Mouse (Mus musculus) heart, embryonic 11.5 days (tissue): Measurements from ENCODE around the gene Ap5s1. TPM values are rescaled to one million over a fixed set of nuclear protein-coding genes. Genes with fewer than 3 reads are reported as not detected.

Source experiments
- ATAC-seq: fragments of 200-750 bp; cut with Nextera tagmentation; replicated peaks from 2 replicates; pipeline ENCODE4 v1.8.0; 2017; ENCODE audit warnings: moderate library complexity; ENCODE audit not compliant: insufficient number of reproducible peaks, low FRiP score, low TSS enrichment
- H3K27ac ChIP-seq: fragments of 300-500 bp; sonication (generic); 2 replicates; pipeline ENCODE4 v1.5.1; 2014; ENCODE audit warnings: mild to moderate bottlenecking, low read depth, low read length
- H3K27me3 ChIP-seq: fragments of 300-500 bp; sonication (generic); 2 replicates; pipeline ENCODE4 v1.6.1; 2014; ENCODE audit warnings: mild to moderate bottlenecking, low read length, mixed read lengths; ENCODE audit not compliant: control insufficient read depth, insufficient read depth
- H3K36me3 ChIP-seq: fragments of 300-500 bp; sonication (generic); 2 replicates; pipeline ENCODE4 v1.6.1; 2014; ENCODE audit warnings: mild to moderate bottlenecking, low read length, moderate library complexity, mixed read lengths; ENCODE audit not compliant: control insufficient read depth, insufficient read depth
- H3K4me1 ChIP-seq: fragments of 300-500 bp; sonication (generic); 2 replicates; pipeline ENCODE4 v1.6.1; 2014; ENCODE audit warnings: low read length; ENCODE audit not compliant: control insufficient read depth, insufficient read depth
- H3K4me2 ChIP-seq: fragments of 300-500 bp; sonication (generic); 2 replicates; pipeline ENCODE4 v1.6.1; 2014; ENCODE audit warnings: mild to moderate bottlenecking, moderate library complexity
- H3K4me3 ChIP-seq: fragments of 300-500 bp; sonication (generic); 2 replicates; pipeline ENCODE4 v1.5.1; 2014; ENCODE audit warnings: low read depth, low read length
- H3K9ac ChIP-seq: fragments of 300-500 bp; sonication (generic); 2 replicates; pipeline ENCODE4 v1.6.1; 2014; ENCODE audit warnings: mild to moderate bottlenecking, low read depth, low read length, moderate library complexity
- H3K9me3 ChIP-seq: fragments of 300-500 bp; sonication (generic); replicated peaks from 2 replicates; pipeline ENCODE4 v1.6.1; 2016; ENCODE audit warnings: low read length; ENCODE audit not compliant: control insufficient read depth
- WGBS: fragments of 180-500 bp; shearing (Covaris S2); extraction: QIAGEN DNeasy Blood & Tissue Kit; methylation state at CpG from one replicate; pipeline ENCODE4 v1.1.7; 2014; ENCODE audit not compliant: insufficient replicate concordance; 5-methylcytosine and 5-hydroxymethylcytosine counted together
- polyA plus RNA-seq: library from polyadenylated mRNA; unstranded; fragments of >200 nt; fragmentation: Nextera tagmentation; extraction: Ambion mirVana; gene quantifications from 2 replicates; pipeline ENCODE4 v1.2.1, GENCODE M21; 2014

Gene Ap5s1
- polyA plus RNA-seq, 1 experiment from 2014 or later, result 31.2 TPM

DNA sequence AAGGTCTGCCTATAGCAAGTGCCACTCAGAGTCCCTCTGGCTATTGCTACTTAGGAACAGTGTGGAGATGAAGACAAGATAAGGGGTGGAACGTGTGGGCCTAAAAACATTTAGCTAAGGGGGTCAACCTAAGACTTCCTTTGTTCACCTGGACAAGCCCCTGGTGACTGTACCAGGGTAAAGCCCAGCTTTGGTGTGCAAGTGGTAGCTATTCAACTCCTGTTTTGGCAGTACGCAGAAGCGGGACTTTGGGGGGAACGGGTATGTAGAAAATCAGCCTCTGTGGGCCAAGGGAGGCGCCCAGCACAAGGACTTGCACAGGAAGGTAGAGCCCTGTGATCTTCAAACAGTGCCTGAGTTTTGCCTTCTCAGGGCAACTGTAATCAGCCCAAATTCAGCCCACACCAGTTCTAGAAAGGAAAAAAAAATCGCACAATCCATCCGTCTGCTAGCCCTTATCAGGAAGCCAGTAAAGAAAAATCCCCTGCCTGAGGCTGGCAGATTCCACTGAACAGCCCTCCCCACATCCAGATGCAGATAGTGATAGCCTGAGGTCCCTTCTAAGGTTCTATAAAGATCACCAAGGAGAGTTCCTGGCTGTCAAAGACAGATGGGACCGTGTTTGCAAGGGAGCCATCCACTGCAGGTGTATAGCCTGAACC is 1.2 kb upstream of the Ap5s1 start:
- Histone ChIP-seq H3K4me2 (no peak overlapping the region), H3K9me3 (no peaks in the 10 kb centered on the region), H3K4me3 (no peak overlapping the region), H3K9ac (no peak overlapping the region), H3K4me1 (peaks cover 11% of the 10 kb centered on the region), H3K27me3 (no peaks in the 10 kb centered on the region), H3K36me3 (no peaks in the 10 kb centered on the region; the same call in 1 of the 2 replicates), H3K27ac (no peak overlapping the region)
- no peak for ATAC-seq
- 59% methylated on average over 8 of the region's 8 CpGs for WGBS

- ATAC-seq, result no peak
- 92% methylated on average over 2 of the region's 2 CpGs for WGBS
- H3K27ac ChIP-seq, result no peak overlapping the region
These were observed 1.5 kb downstream of the Ap5s1 start for GRCm38 (mm10) chr2:131208356-131208755.

DNA sequence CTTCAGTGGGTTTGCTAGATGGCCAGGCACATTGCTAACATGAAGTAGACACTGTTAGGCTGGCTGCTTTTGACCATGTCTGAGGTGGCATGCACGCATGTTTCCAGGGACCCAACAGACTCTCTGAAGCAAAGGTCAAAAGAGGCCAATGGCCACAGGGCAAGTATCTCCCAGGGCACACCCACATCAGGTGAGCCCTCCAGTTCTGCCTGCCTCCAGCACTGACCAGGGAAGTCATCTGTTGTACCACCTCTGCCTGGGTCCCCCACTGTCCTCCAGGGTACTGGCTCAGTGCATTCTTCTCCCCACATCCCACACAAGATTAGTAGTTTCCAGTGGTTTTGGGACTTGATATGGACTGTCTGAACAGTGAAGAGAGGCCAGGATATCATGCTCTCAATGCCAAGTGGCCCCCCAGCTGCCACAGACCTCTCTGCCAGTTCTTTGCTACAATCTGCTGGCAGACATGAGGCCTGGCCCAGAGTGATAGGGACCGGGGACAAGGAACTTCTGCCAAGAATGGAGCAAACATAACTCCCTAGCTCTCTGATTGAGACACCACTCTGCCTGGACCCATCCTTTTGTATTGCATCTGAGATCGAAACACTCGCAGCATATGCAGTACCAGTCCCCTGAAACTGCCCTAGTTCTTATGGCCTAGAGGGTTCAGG is 2.4 kb downstream of the Ap5s1 start:
- H3K4me3 ChIP-seq, result 0 out of 2 replicates have a peak overlapping the region, but pooled peaks have one; percentile 70
- no peak for ATAC-seq
- H3K4me1 ChIP-seq, result peaks cover 21% of the 10 kb centered on the region
- H3K9ac ChIP-seq, result peak overlapping the region; percentile 49
- 69% methylated on average over 4 of the region's 4 CpGs for WGBS
- H3K36me3 ChIP-seq, result peaks cover 6% of the 10 kb centered on the region; the same call in 1 of the 2 replicates
- H3K4me2 ChIP-seq, result peak overlapping the region; percentile 73
- H3K9me3 ChIP-seq, result no peaks in the 10 kb centered on the region
- H3K27me3 ChIP-seq, result no peaks in the 10 kb centered on the region
- H3K27ac ChIP-seq, result peak overlapping the region; percentile 86; the same call in 1 of the 2 replicates

More at GRCm38 (mm10) chr2:131208356-131208755, 1.5 kb downstream of the Ap5s1 start:
- H3K9me3 ChIP-seq, result no peaks in the 10 kb centered on the region
- H3K4me2 ChIP-seq, result no peak overlapping the region
- no peaks in the 10 kb centered on the region for H3K27me3 ChIP-seq
- no peak overlapping the region for H3K4me3 ChIP-seq
- peaks cover 21% of the 10 kb centered on the region for H3K4me1 ChIP-seq
- H3K36me3 ChIP-seq, result peaks cover 6% of the 10 kb centered on the region; the same call in 1 of the 2 replicates
- H3K9ac ChIP-seq, result no peak overlapping the region

GRCm38 (mm10) chr2:131209969-131210792 is 3.3 kb downstream of the Ap5s1 start:
- peak; percentile 93 for ATAC-seq
- Histone ChIP-seq H3K4me3 (peak overlapping the region; percentile 70), H3K4me2 (peak overlapping the region; percentile 73), H3K9me3 (no peaks in the 10 kb centered on the region), H3K9ac (peak overlapping the region; percentile 88), H3K36me3 (peaks cover 6% of the 10 kb centered on the region; the same call in 1 of the 2 replicates), H3K27me3 (no peaks in the 10 kb centered on the region), H3K4me1 (peaks cover 13% of the 10 kb centered on the region; the same call in 1 of the 2 replicates), H3K27ac (peak overlapping the region; percentile 86)
- WGBS, result 1% methylated on average over 50 of the region's 50 CpGs

GRCm38 (mm10) chr2:131211026-131211615 is 4.2 kb downstream of the Ap5s1 start:
- peak overlapping the region; percentile 70 for H3K4me3 ChIP-seq
- H3K27me3 ChIP-seq, result no peaks in the 10 kb centered on the region
- peak overlapping the region; percentile 86; the same call in 1 of the 2 replicates for H3K27ac ChIP-seq
- H3K4me2 ChIP-seq, result peak overlapping the region; percentile 73
- 61% methylated on average over 9 of the region's 9 CpGs for WGBS
- H3K9ac ChIP-seq, result peak overlapping the region; percentile 88
- no peaks in the 10 kb centered on the region for H3K9me3 ChIP-seq
- peaks cover 6% of the 10 kb centered on the region; the same call in 1 of the 2 replicates for H3K36me3 ChIP-seq
- H3K4me1 ChIP-seq, result peaks cover 10% of the 10 kb centered on the region; the same call in 1 of the 2 replicates
- ATAC-seq, result no peak

- peak overlapping the region; percentile 54 for H3K27ac ChIP-seq
- H3K27me3 ChIP-seq, result no peaks in the 10 kb centered on the region
- no peak overlapping the region for H3K4me3 ChIP-seq
- H3K9me3 ChIP-seq, result no peaks in the 10 kb centered on the region
- H3K4me1 ChIP-seq, result peaks cover 10% of the 10 kb centered on the region; the same call in 1 of the 2 replicates
- 0 out of 2 replicates have a peak, but pooled peaks have one; percentile 23 for ATAC-seq
- H3K9ac ChIP-seq, result peak overlapping the region; percentile 39
- WGBS, result 70% methylated on average over 7 of the region's 7 CpGs
- peaks cover 6% of the 10 kb centered on the region; the same call in 1 of the 2 replicates for H3K36me3 ChIP-seq
- peak overlapping the region; percentile 32 for H3K4me2 ChIP-seq
These were observed 6.9 kb downstream of the Ap5s1 start for GRCm38 (mm10) chr2:131213773-131214172.

DNA sequence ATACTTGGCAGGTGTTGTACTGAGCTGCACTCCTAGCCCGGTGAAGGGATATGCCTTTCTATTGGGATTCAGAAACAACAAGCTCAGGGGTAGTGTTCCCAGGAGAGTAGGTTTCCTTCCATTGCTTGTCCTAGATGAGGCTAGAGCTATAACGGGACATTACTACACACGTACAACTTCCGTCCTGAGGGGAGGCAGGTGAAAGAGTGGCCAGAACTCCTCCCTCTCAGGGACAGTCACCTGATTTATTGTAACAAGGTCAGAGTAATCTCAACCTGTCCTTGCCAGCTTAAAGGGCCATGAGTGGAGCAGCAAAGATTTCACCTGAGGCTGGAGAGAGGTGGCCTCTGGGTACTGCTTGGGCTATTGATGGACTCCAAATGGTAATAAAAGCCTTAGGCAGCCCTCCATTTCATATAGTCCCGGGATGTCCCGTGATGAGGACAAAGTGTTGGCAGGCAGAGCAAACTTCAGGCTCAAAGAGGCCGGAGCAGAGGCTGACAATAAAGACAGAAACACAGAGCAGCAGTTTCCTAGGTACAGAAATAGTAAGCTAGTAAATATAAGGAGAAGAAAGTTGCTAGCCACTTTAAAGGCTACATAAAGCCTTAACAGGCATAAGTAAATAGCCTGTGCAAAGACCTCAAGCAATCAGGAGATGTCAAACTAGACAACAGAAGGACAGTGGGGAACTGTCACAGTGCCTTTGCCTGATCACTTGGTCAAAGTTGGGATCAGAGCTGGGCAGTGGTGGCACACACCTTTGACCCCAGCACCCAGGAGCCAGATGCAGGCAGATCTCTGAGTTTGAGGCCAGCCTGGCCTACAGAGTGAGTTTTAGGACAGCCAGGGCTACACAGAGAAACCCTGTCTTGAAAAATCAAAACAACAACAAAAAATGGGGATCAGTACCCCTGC is 9.3 kb downstream of the Ap5s1 start:
- no peaks in the 10 kb centered on the region for H3K9me3 ChIP-seq
- H3K4me1 ChIP-seq, result peaks cover 5% of the 10 kb centered on the region; the same call in 1 of the 2 replicates
- peaks cover 6% of the 10 kb centered on the region; the same call in 1 of the 2 replicates for H3K36me3 ChIP-seq
- H3K27ac ChIP-seq, result no peak overlapping the region
- H3K9ac ChIP-seq, result no peak overlapping the region
- H3K4me3 ChIP-seq, result no peak overlapping the region
- no peak overlapping the region for H3K4me2 ChIP-seq
- no peak for ATAC-seq
- 81% methylated on average over 7 of the region's 7 CpGs for WGBS
- no peaks in the 10 kb centered on the region for H3K27me3 ChIP-seq
